Mouse (Mus musculus) spleen, postnatal 36 days (tissue): ENCODE results near the gene Zcchc24.

Experiments used
- DNase-seq, 2 experiments: peaks; one replicate each; pipeline ENCODE4 v3.0.0; 2022; ENCODE audit warnings: low spot score in 2 of 2, mixed read lengths in 1 of 2

Zcchc24 gene

DNA sequence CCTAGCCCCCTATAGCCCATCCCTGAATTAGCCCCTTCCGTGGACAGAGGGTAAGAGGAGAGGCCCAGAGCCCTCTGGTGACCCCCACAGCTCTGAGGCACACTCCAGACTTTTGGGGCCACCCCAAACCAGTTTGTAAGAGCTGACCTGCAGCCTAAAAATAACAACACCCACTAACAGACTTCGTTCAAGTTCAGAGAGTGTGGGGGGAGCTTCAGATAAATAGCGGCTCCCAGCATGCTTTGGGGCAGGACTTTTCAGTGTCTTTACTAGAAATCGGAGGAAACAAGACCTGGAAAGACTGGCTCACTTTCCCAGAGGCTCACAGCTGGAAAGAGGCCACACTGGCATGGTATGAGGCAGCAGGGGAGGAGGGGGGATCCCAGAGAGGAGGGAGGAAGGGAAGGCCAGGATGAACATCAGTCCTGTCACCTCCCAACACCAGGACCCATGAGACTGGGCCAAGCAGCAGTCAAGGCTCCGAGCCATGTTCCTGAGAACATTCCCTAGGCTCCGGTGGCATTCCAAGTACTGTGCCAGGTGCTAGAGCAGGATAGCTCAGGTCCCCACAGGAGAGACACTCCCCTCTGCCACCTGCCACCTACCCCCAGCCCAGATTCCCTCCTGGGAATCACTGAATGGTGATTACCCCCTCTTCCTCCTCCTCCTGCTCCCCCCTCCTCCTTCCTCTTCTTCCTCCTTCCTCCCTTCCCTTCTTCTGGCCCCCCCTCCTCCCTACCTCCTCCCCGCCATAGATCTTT lies 20.7 kb downstream of the Zcchc24 start:
- DNase-seq: peak; percentile 61 to 72

DNA sequence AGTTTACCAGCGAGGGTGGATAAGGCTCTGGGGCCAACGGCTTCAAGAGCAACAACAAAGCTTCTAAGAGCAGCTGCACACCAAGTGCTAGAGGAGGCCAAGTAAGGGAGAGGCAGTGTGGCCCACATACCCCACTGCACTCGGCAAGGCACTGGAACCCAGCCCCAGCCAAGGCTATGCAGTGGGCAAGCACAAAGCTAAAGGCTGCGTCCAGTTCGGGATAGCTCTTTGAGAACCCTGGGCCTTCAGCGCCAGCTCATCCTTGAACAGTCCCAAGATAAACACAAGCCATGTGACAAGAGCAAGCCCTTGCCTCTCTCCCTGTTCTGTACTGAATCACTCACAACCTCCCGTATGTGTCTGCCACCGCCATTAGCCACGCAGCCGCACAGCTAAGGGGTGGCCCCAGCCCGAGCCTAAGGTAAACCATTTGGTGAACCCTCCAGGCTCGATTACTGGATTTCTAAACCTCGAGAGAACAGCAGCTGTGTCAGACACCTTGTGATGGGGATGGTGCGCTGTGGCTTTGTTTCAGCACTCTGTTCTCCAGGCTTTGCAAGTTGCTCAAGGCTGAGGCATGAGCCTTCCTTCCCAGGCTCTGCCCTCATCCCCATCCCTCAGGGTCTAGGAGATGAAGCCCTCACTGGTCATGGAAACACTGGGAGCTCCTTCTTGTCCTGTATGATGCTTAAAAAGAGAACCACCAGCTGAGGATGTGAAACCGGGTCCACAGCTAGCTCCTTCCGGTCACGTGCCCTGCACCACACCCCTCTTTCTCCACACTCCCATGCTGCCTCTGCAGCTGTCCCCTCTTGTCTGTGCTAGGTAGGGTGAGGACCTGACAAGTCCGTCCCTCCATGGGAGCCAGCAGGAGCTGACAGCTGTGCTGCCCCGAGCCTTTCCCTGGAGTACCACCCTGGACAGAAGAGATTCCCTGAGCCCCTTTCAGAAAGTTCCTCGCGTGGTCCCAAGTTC lies 21.6 kb downstream of the Zcchc24 start:
- peak; percentile 86 to 88 for DNase-seq

DNA sequence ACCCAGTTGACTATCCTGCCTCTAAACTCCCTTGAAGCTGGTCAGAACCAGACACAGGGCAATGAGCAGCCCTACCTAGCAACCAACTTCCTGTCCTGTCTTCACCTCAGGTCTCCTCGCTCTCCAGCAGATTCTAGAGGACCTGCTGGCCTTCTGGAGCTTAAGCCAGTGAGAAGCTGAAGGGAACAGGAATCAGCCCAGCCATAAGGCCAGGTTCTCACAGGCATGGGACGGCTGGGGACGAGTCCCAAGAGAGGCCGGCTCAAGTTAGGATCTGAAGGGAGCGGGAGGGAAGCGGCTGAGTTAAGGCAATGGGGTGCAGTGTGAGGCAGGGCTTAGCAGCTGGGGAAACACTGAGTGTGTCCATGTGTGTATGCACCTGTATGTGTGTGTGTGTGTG lies 22.5 kb downstream of the Zcchc24 start:
- no peak for DNase-seq

DNA sequence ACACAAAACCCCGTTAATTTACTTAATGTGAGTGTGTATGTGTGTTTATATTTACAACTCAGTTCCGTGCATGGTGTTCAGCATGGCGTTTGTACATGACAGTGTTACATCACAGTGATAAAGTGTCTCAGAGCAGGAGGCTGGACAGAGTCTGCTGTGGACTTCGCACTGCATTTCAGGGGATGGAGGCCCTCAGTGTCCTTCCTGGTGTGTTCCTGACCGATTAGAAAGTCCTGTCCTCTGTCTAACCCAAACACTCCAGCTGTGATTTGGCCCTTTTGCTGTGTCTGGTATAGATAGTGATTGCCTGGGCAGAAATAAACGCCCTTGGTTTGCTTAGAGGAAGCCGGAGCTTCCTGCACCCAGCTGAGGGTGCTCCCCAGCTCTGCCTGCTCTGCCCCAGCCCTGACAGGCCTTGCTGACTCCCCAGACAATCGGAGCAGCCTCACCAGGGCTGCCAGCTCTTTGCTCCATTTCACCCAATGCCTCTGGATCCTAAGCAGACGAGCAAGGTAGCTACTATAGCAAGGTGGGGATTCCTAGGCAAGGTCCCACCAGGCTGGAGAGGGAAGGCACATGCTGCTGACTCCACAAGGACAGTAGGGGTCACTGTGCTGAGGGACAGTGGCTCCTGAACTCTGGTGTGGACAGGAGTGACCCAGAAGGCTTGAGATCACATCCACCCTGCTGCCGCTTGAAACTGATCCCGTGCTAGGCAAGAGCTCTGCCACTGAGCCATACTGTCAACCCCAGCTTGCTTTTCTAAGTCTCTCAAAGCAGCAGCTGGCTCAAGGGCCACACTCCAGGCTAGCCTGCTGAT lies 23.3 kb downstream of the Zcchc24 start:
- peak; percentile 46 to 47 for DNase-seq

DNA sequence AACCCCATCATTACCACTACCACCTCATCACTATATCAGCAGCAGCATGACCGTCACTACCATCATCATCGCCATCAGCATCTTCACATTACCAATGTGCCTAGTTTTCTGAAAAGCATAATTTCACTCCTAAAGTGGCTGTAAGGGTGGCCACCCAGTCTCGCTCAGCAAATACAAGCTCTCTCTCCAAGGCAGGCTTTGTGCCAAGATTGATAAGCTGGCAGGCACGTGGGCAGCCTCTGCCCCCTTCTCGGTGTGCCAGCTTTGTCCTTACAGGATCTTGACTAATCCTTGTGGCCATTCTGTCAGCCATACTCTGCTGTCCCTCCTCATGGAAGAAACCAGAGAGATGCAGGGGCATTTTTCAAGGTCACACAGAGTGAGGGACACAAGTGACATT lies 25.9 kb downstream of the Zcchc24 start:
- DNase-seq: no peak

DNA sequence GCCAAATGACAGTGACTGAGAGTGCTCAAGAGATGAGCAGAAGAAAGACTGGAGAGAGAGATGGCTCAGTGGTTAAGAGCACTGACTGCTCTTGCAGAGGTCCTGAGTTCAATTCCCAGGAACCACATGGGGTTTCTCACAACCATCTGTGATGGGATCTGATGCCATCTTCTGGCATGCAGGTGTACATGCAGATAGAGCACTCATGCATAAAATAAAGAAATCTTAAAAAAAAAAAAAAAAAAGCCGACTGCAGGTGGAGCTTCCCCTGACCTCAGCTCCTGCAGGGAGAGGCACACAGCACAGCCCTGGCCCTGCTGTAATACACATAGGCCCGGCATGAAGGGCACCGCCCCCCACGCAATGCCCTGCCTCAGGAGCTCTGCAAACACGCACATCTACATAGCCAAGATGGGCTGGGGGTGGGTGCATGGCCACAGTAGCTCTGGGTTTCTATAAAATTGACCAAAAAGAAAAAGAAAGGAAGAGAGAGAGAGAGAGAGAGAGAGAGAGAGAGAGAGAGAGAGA lies 26.9 kb downstream of the Zcchc24 start:
- DNase-seq: no peak

DNA sequence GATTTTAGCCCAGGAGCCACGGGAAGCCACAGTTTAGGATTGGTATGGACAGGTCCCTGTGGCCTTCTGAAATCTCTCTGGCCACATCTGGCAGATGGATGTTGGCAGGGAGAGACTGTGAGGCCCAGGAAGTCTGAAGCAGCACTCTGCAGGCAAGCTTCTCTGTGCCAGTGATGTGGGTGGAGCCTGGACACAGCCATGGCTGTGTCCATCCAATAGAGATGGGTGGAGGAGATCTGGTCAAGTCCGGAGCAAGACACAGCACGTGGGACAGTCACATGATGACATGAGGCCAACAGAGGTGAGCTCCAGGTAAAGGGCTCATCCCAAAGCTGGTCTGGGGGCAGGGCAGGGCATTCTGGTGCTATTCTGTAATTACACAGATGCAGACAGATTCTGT lies 27.6 kb downstream of the Zcchc24 start:
- DNase-seq: no peak

DNA sequence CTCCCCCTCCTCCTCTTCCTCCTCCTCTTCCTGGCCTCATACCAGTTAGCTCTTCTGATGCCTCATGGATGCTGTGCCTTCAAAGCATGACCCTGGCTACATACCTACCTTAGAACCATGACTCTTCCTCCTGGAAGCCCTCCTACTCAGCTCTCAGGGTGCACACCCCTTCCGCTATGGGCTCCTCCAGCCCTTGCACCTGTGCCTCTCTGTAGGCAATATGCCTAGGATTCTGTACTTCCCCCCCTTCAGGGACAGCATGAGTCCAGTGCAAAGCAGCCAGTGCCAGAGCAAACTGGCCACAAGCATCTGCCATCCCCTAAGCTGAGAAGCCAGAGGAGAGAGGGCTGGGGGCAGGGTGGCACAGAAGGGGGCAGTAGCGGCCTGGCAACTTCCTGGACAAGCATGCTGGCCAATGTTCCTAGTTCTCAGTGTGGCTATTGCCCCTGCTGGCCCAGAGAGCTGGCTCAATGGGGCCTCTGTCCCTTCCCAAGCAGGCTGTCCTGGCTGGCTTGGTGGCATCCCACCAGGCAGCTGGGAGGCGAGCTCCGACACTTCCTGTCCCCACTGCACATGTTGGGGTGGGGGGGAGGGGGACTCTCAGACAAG lies 28.8 kb downstream of the Zcchc24 start:
- no peak for DNase-seq

DNA sequence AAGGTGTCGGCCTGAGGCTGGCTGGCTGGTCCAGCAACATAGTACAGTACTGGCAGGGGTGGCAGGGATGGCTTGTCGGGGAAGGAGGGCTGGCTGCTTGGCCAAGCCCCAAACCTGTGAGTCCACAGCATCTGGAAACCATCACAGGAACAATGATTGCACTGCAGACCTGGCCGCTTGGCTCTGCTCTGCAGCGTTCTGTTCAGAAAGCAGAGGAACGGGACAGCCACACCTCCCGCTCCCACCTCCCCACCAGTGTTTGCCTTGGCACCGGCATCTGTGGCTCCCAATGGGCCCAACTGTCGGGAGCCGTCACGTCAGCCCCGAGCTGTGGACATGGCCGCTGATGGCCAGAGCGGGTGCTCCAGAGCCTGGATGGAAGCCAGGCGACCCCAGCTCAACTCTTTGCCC lies 30.2 kb downstream of the Zcchc24 start:
- no peak for DNase-seq

DNA sequence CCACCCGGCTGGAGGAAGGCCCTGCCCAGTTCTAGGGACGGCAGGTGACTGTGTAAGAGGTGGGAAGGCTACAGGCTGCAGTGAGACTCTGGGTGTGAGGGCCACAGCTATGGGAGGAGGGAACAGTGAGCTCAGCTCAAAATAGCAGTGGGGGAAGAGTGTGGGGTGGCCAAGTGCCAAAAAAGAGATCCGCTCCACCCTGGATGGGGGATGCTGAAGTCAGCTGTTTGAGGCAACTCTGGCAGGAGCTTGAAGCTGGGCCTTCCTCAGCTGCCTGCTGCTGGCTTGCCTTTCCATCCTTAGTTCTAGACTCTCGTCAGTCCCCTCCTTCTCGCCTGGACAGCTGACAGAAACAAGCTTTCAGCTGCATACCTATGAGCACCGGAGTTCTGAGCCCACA lies 32.2 kb downstream of the Zcchc24 start:
- peak in 1 of 2 experiments; percentile 45 for DNase-seq

DNA sequence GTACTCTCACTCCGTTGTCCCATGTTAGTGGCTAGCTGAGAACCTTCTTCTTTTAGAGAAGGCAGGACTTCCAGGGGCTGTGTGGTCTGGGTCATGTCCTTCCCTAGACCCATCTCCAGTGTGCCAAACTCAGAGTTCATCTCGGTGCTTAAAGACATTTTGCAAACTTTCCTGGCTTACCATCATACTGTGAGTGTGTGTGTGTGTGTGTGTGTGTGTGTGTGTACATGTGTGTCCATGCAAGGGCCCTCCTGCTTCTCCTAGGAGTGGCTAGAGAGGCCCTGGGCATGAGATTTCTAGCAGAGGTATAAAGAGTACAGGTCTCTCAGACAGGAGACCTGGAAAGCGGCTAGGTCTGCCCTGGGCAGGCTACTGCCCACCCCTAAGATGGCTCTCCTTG lies 32.7 kb downstream of the Zcchc24 start:
- no peak for DNase-seq

DNA sequence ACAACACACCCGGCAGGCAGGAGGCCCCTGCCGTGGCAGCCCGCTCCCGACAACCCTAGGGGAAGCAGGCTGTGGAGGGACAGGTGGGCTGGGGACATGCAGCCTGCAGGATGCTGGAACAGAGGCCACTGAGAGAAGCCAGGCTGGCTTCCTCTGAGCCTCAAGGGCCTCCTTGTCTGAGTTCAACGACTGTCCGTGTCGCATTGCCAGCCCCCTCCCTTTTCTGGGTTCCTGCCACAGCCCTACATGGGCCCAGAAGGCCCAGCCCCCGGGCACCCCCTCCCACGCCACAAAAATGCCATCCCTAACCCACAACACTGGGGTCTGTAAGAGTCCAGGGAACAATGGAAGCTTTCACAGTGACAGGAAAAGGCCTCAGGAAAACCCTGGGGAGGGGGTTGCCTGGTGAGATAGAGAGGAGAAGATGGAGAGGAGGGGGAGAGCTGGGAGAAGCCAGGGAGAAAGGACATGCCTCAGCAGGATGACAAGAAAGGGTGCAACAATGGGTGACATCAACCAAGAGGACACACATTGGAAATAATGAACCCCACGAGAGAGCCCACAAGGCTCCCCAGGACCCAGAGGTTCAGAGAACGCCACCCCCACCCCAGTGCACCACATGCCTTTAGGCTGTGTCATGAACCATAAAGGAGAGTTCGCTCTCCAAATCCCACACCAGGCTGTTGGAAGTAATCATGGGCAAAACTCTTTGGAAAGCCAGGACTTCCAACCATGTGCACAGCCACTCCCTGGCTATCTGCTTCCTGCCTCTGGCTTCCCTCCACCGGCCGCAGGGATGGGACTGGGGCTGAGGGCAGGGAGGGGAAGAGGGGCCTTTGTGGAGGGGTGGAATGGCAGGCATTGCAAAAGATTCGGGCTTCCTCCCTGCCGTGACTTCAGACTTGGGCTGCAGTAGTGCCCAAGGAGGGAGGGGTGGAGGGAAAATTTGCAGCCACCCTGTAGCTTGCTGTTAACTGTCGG lies 33.8 kb downstream of the Zcchc24 start:
- no peak for DNase-seq

DNA sequence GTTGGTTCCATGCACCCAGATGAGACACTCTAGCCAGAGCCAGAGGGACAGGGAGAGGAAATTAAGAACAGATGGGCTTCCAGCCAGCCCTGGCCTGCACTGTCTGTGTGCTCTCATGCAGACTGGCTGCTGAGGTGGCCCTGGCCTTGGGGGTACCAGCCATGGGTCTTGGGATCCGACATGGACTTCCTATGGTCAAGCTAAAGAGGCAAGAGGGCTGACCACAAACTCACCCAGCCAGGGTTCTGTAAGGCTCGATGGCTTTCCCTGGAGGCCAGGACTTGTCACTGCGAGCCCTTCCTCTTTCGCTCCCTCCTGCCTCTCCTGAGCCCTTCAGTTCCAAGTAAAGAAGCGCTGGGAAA lies 41.7 kb downstream of the Zcchc24 start:
- DNase-seq: no peak

DNA sequence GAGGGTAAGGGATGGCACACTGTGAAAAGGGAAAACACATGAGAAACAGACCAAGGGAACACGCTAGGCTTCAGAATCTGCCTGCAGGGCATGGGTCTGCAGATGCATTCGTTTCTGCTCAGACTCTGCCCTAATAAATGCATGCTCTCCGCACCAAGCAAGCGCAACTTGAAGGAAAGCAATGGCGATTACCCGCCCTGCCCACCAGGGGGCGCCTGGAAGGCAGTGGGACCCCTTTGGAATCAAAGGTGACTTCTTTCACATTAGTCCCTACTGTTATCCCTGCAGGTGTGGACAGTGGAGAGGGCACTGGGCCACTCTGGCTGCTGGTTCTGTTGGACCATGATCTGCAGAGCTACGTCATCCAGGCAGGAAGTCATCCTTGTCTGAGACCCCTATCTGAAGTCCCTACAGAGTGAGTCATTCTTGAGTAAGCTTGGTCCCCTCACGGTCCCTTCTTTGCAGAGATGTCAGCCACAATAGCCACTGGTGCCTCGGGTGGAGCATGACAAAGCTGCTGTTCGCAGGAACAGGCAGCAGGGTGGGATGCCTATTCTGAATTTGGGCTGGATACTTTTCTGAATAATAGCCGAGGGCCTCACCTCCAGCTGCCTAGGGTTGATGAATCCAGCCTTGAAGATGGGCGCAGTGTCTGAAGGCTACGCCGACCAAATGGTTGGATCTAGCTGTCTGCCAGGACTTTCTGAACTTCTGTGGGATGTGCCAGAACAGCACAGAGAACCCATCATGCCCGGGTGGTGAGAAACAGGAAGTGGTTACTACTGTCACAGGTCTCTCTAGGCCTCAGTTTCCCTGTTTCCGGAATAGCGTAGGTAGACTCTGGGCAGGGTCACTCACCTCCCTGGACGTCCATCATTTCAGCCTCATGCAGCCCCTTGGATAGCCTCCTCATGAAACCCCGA lies 42.4 kb downstream of the Zcchc24 start:
- peak in 1 of 2 experiments; percentile 56 for DNase-seq

DNA sequence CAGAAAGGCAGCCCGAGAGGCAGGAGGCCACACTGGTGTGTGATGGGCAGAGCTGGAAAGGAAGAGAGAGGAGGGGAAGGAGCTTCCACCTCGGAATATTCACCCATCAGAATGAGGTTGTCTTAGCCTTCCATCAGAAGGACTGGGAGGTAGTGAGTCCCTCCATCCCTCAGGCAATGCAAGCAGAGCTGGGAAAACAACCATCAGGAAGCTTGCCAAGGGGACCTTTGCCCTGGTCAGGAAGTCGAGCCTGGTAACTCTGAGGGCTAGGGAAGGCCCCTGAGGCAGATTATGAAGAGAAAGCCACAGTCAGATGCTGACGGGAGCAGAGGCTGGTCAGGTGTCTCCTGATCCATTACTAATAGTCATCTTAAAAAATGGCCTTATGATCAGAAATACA lies 43.1 kb downstream of the Zcchc24 start:
- no peak for DNase-seq

DNA sequence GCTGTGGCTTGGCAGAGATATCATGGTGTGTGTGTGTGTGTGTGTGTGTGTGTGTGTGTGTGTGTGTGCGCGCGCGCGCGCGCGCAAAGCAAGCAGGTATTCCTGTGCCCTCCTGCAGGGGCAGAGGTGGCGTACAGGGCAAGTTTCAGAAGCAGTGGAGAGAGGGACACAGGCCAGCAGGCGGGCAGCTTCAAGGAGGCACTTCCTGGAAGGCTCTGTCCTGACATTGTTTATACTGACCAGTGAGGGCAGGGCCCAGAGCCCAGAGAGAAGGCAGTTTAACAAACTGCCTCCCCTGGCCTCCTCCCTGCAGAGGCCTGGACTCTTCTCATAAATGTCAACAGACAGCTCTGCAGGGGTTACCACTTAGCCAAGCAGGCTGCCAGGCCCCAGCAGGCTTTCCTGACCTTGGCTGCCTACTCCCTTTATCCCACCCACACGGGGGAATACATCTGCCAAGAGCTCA lies 43.8 kb downstream of the Zcchc24 start:
- peak in 1 of 2 experiments; percentile 25 for DNase-seq

DNA sequence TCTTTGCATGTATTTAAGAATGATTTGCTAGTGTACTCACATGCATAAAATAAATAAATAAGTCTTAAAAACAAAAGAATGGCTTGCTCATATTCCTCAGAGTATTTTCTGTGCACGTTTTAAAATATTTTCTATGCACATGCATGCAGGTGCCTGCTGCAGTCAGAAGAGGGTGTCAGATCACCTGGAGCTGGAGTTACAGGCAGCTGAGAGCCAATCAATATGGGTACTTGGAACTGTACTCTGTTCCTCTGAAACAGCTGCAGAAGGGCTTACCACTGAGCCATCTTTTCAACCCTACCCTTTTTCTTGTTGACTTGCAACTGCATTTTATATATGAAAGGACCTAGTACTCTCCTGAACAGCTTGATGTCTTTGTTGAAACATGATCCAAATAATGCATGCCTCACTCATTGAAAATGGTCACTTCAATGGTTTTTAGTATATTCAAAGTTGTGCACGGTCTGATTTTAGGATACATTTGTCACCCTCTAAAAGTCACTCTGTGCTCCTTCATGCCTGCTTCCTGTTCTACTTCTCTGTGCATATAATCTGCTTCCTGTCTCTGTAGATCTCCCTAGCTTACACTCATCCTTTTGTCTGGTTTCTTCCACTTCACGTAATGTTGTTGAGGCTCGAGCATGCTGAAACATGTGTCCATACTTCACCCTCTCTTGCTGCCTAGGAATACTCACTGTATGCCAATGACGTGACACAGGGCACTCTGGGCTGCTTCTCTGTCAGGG lies 47.7 kb downstream of the Zcchc24 start:
- peak; percentile 44 to 48 for DNase-seq

DNA sequence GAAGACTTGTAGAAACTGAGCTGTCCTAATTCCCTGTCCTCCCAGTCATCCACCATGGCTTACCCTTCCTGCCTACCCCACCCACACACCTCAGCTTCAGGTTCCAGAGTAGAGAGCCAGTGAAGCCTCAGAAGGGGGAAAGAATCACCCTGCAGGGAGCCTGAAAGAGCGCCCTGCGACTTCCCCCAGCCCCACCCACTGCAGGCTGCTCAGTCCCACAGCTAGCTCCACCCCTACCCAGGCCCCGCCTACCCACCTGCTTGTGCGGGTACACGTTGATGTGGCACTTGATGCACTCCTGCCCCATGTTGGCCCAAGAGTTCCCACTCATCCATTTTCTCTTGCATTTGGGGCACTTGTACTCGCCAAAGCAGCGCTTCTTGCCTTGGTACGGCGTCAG lies 49.5 kb downstream of the Zcchc24 start:
- peak; percentile 76 to 77 for DNase-seq
